Mouse (Mus musculus): ENCODE measurements around the gene Tmem135.

DNA sequence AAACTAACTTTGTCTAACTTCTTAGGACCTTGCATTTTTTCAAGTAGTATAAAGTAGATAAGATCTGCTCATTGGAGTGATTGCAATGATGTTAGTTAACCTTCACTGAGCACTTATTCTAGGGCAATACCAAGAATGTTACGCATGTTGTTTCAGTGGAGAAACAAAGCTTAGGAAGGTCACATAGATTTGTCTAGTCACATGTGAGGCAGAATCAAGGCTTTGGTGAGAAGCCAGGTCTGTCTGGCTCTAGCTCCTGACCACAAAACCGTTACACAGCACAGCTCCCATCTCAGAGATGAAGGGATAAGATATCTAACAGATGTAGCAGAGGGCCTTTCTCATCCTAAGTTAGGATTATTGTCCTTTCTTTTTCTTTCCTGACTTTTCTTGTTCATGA lies 13.4 kb downstream of the Tmem135 start:
- TF ChIP-seq POLR2A (IDR thresholded peaks at IDR 0.05; ENCODE audit: low read depth, low read length) (no peak), CTCF (IDR thresholded peaks at IDR 0.05; ENCODE audit: extremely low read depth, insufficient read depth, insufficient read length, insufficient replicate concordance) (no peak)

Data from spleen, adult 2 months (tissue).